Mouse (Mus musculus) hindbrain, embryonic 14.5 days (tissue): ENCODE results near the gene Cldn3. TPM values are rescaled to one million over a fixed set of nuclear protein-coding genes. Genes with fewer than 3 reads are reported as not detected.

Experiments used
- polyA plus RNA-seq: library from polyadenylated mRNA; unstranded; fragments of >200 nt; fragmentation: Nextera tagmentation; extraction: Ambion mirVana; gene quantifications from 2 replicates; pipeline ENCODE4 v1.2.1, GENCODE M21; 2014

The Cldn3 gene
- polyA plus RNA-seq, 1 experiment from 2014 or later: 2.6 TPM

Other genes starting within 250 kb of the Cldn3 start
- gene Eln, start 238.9 kb upstream of the Cldn3 start, polyA plus RNA-seq: 17.9 and 21.4 TPM in 2 replicates
- not detected in 2 replicates for gene Tmem270, start 79.5 kb upstream of the Cldn3 start, polyA plus RNA-seq
- gene Cldn13, start 70.7 kb upstream of the Cldn3 start, polyA plus RNA-seq: 0.50 TPM in 1 of 2 replicates, not detected in the other
- gene Mettl27, start 53.8 kb upstream of the Cldn3 start, polyA plus RNA-seq: 6.2 and 7.5 TPM in 2 replicates
- gene Cldn4, start 39.3 kb upstream of the Cldn3 start, polyA plus RNA-seq: not detected in 2 replicates
- gene Abhd11, start 22.9 kb downstream of the Cldn3 start, polyA plus RNA-seq: 62.7 and 72.3 TPM in 2 replicates
- gene Stx1a, start 37.3 kb downstream of the Cldn3 start, polyA plus RNA-seq: 113 and 134 TPM in 2 replicates
- 42.5 and 43.0 TPM in 2 replicates for gene Dnajc30, start 78.0 kb downstream of the Cldn3 start, polyA plus RNA-seq
- 61.9 and 63.3 TPM in 2 replicates for gene Bud23, start 78.7 kb downstream of the Cldn3 start, polyA plus RNA-seq
- gene Vps37d, start 92.1 kb downstream of the Cldn3 start, polyA plus RNA-seq: 32.9 and 37.1 TPM in 2 replicates
- gene Mlxipl, start 103.7 kb downstream of the Cldn3 start, polyA plus RNA-seq: 0.91 and 1.1 TPM in 2 replicates
- gene Tbl2, start 163.4 kb downstream of the Cldn3 start, polyA plus RNA-seq: 15.6 and 16.0 TPM in 2 replicates
- 35.8 and 35.9 TPM in 2 replicates for gene Bcl7b, start 182.1 kb downstream of the Cldn3 start, polyA plus RNA-seq
- gene Baz1b, start 201.1 kb downstream of the Cldn3 start, polyA plus RNA-seq: 35.3 and 37.0 TPM in 2 replicates